Mouse (Mus musculus) embryonic facial prominence, embryonic 12.5 days (tissue): ENCODE measurements around the gene Ccdc96. TPM values are rescaled to one million over a fixed set of nuclear protein-coding genes. Genes with fewer than 3 reads are reported as not detected.

Experiments used
- ATAC-seq: fragments of 200-750 bp; cut with Nextera tagmentation; 2 replicates; pipeline ENCODE4 v1.8.0; 2017; ENCODE audit not compliant: insufficient number of reproducible peaks, insufficient read depth, low FRiP score, low TSS enrichment
- H3K27ac ChIP-seq: fragments of 300-500 bp; sonication (generic); 2 replicates; pipeline ENCODE4 v1.5.1; 2016; ENCODE audit warnings: mild to moderate bottlenecking
- H3K27me3 ChIP-seq: fragments of 300-500 bp; sonication (generic); 2 replicates; pipeline ENCODE4 v1.6.1; 2016; ENCODE audit warnings: mild to moderate bottlenecking, moderate library complexity
- H3K36me3 ChIP-seq: fragments of 300-500 bp; sonication (generic); 2 replicates; pipeline ENCODE4 v1.6.1; 2016; ENCODE audit warnings: mild to moderate bottlenecking
- H3K4me1 ChIP-seq: fragments of 300-500 bp; sonication (generic); 2 replicates; pipeline ENCODE4 v1.6.1; 2016
- H3K4me2 ChIP-seq: fragments of 300-500 bp; sonication (generic); replicated peaks from 2 replicates; pipeline ENCODE4 v1.6.1; 2016; ENCODE audit warnings: mild to moderate bottlenecking, moderate library complexity
- H3K4me3 ChIP-seq: fragments of 300-500 bp; sonication (generic); 2 replicates; pipeline ENCODE4 v1.5.1; 2016; ENCODE audit warnings: mild to moderate bottlenecking
- H3K9ac ChIP-seq: fragments of 300-500 bp; sonication (generic); 2 replicates; pipeline ENCODE4 v1.6.1; 2016; ENCODE audit warnings: mild to moderate bottlenecking, moderate library complexity
- H3K9me3 ChIP-seq: fragments of 300-500 bp; sonication (generic); 2 replicates; pipeline ENCODE4 v1.6.1; 2016; ENCODE audit warnings: mild to moderate bottlenecking, moderate library complexity
- WGBS: fragments of 180-500 bp; shearing (Covaris S2); methylation state at CpG from one replicate; pipeline ENCODE4 v1.1.7; 2016; 5-methylcytosine and 5-hydroxymethylcytosine counted together
- polyA plus RNA-seq: library from polyadenylated mRNA; unstranded; fragments of >200 nt; fragmentation: Nextera tagmentation; extraction: Ambion mirVana; gene quantifications from 2 replicates; pipeline ENCODE4 v1.2.1, GENCODE M21; 2016

Gene Ccdc96
- polyA plus RNA-seq, 1 experiment from 2014 or later: 0.84 TPM

DNA sequence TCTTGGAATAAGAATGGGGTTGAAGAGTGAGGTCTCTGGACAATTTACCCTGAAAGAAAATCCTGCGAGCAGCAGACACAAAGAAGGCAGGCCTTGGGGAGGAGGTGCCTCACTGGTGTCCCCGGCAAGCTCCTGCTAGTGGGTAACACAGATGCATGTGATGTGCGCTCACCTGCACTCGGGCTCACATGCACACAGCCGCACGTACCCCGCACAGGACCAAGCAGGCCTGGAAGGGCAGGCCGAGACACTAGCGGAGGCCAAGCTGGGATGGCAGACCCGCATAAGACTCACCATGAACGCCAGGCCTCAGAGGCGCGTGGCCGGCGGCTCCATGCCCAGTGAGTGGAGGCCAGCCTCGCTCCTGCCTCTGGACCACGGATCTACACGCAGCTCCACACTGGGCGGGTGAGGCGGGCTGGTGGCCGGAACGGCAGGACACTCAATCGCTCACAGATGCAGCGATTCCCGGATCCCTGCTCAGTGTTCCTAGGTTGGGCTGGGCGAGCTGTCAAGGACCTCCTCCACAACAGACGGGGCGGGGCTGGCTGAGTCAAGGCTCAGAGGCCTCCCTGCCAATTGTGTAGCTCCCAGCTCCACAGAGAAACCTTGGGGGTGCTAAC is 45.9 kb downstream of the Ccdc96 start:
- Histone ChIP-seq H3K27me3 (no peaks in the 10 kb centered on the region), H3K36me3 (no peaks in the 10 kb centered on the region), H3K4me2 (peak overlapping the region; percentile 74), H3K9me3 (no peaks in the 10 kb centered on the region), H3K9ac (peak overlapping the region; percentile 85), H3K27ac (peak overlapping the region; percentile 82), H3K4me1 (peaks cover 14% of the 10 kb centered on the region), H3K4me3 (peak overlapping the region; percentile 82)
- WGBS: under 1% methylated on average over 28 of the region's 28 CpGs
- peak; percentile 95 for ATAC-seq

DNA sequence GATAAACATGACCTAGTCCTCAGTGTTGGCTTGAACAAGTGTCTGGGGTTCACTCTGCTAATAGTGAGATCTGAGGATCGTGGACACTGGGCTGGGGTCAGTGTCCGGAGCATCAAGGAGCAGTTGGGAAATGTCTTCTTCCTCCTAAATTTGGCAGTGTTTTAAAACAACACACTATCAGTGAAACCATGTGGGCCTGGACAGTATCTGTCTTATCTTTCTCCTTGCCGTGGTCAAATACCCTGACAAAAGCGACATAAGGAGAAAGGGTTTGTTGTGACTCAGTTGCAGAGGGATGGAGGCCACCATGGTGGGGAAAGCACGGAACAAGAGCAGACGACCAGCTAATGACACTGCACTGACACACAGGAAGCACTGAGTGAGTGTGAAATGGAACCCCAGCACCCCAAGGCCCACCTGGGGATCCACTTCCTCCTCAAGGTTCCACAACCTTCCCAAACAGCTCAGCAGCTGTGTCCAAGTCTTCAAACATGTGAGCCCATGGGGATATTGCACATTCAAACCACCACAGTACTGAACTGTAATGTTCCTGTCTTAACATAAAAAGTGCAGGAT is 50.2 kb downstream of the Ccdc96 start:
- Histone ChIP-seq H3K27ac (no peak overlapping the region), H3K4me1 (peaks cover 2% of the 10 kb centered on the region), H3K27me3 (no peaks in the 10 kb centered on the region), H3K4me3 (no peak overlapping the region), H3K9ac (no peak overlapping the region), H3K36me3 (no peaks in the 10 kb centered on the region), H3K9me3 (no peaks in the 10 kb centered on the region), H3K4me2 (no peak overlapping the region)
- no peak for ATAC-seq
- WGBS: 88% methylated on average over 6 of the region's 6 CpGs

DNA sequence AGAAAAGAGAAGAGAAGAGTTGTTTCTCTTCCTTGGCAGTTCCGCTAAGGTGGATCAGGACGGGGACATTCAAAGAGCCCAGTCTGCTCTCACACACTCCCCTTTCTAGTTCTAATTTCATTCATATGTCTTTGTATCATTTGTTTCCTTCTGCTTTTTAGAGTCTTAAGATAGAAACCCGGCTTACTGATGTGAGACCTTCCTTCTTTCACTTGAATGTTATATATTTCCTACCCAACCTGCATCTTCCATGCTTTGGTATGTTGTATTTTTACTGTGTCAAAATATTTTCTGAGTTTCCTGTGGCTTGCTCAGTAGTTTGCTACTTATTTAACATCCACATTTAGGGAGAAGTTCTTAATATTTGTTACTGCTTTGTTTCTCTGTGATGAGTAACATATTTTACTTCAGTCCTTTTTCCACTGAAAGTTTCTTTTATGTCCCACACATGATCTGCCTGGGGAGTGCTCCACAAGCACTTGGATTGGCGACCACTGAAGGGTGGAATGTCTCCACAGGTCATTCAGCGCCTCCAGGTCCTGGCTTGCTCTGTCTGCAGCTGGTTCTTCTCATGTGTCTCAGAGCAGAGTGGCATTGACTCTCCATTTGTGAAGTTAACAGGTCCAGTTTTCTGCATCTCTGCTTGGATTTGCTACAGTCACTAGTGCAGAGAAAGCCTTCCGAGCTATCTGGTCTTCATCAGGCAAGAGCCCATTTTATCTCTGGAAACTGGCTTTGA is 51.2 kb downstream of the Ccdc96 start:
- WGBS: 77% methylated on average over 6 of the region's 6 CpGs
- Histone ChIP-seq H3K4me2 (no peak overlapping the region), H3K27ac (no peak overlapping the region), H3K4me3 (no peak overlapping the region), H3K9ac (no peak overlapping the region), H3K4me1 (no peaks in the 10 kb centered on the region), H3K27me3 (no peaks in the 10 kb centered on the region), H3K9me3 (no peaks in the 10 kb centered on the region), H3K36me3 (no peaks in the 10 kb centered on the region)
- no peak for ATAC-seq

DNA sequence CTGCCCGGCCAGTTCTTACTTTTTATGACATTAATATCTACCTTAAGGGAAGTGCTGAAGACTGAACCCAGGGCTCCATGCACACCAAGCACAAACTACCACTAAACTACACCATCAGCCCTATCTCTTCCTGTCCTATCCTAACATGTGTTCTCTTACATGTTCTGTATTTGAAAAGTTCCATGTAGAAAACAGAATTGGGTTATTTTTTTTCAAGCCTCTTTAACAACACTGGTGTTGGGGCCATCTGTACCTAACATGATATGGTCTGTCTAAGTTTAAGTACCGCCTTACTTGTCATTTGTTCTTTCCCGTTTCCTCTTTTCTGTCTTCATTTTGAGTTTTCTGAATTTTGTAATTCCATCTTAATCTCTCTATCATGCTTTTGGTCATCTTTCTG is 52.0 kb downstream of the Ccdc96 start:
- Histone ChIP-seq H3K4me2 (no peak overlapping the region), H3K4me3 (no peak overlapping the region), H3K36me3 (no peaks in the 10 kb centered on the region), H3K27ac (no peak overlapping the region), H3K9me3 (no peaks in the 10 kb centered on the region), H3K9ac (no peak overlapping the region), H3K4me1 (no peaks in the 10 kb centered on the region), H3K27me3 (no peaks in the 10 kb centered on the region)
- no peak for ATAC-seq
- 87% methylated on average over 3 of the region's 3 CpGs for WGBS

Other genes with a start within 250 kb of the Ccdc96 start
- gene Sorcs2, start 86.4 kb upstream of the Ccdc96 start, polyA plus RNA-seq: 12.7 and 12.9 TPM in 2 replicates
- gene Grpel1, start 19.6 kb upstream of the Ccdc96 start, polyA plus RNA-seq: 48.0 and 48.4 TPM in 2 replicates
- gene Tada2b, start 303 bp upstream of the Ccdc96 start, polyA plus RNA-seq: 2.1 and 2.3 TPM in 2 replicates
- 44.5 and 45.8 TPM in 2 replicates for gene Tbc1d14, start 108.7 kb downstream of the Ccdc96 start, polyA plus RNA-seq
- gene D5Ertd579e, start 211.4 kb downstream of the Ccdc96 start, polyA plus RNA-seq: 27.0 and 28.1 TPM in 2 replicates